Mouse (Mus musculus): ENCODE results near the gene Prss53.
"Not testable (repeated sequence)": the region's sequence is repeated elsewhere in the genome, so short reads cannot be mapped to it uniquely, and the experiment has no call there.

The Prss53 gene

GRCm38 (mm10) chr7:127908656-127909055, 17.9 kb upstream of the Prss53 start:
- no peak for DNase-seq

GRCm38 (mm10) chr7:127907939-127908338, 17.2 kb upstream of the Prss53 start:
- DNase-seq, result no peak

- peak; percentile 84 for DNase-seq
These were observed 13.4 kb upstream of the Prss53 start, which contains the start of gene Bckdk for GRCm38 (mm10) chr7:127903971-127904796. Gene Bckdk (plus strand): TSS chr7:127904082.

GRCm38 (mm10) chr7:127901772-127902171, 11.0 kb upstream of the Prss53 start:
- DNase-seq, result no peak

- DNase-seq, result no peak
These were observed 9.2 kb upstream of the Prss53 start for GRCm38 (mm10) chr7:127899997-127900396.

- DNase-seq, result no peak
These were observed 7.6 kb upstream of the Prss53 start for GRCm38 (mm10) chr7:127898179-127898956.

- DNase-seq, result no peak
These were observed 6.8 kb upstream of the Prss53 start for GRCm38 (mm10) chr7:127897542-127897941.

GRCm38 (mm10) chr7:127896384-127896783, 5.6 kb upstream of the Prss53 start:
- DNase-seq, result peak; percentile 28

- DNase-seq, result not testable (repeated sequence)
These were observed 5.1 kb upstream of the Prss53 start for GRCm38 (mm10) chr7:127895891-127896290.

- peak; percentile 94 for DNase-seq
These were observed 4.7 kb upstream of the Prss53 start, which contains the start of the genes Gm21974 and Vkorc1 for GRCm38 (mm10) chr7:127895442-127895841. Gene Gm21974 (minus strand): TSS chr7:127895454. Gene Vkorc1 (minus strand): TSS chr7:127895617.

GRCm38 (mm10) chr7:127894480-127894879, 3.7 kb upstream of the Prss53 start:
- DNase-seq, result no peak

- DNase-seq, result no peak
These were observed 1.9 kb downstream of the Prss53 start for GRCm38 (mm10) chr7:127888821-127889220.

GRCm38 (mm10) chr7:127887781-127888180, 3.0 kb downstream of the Prss53 start:
- DNase-seq, result no peak

GRCm38 (mm10) chr7:127887191-127887590, 3.6 kb downstream of the Prss53 start:
- DNase-seq, result no peak

- DNase-seq, result no peak
These were observed 4.2 kb downstream of the Prss53 start for GRCm38 (mm10) chr7:127886551-127886950.

- no peak for DNase-seq
These were observed 4.8 kb downstream of the Prss53 start for GRCm38 (mm10) chr7:127885951-127886350.

- DNase-seq, result no peak
These were observed 10.3 kb downstream of the Prss53 start for GRCm38 (mm10) chr7:127880431-127880830.

GRCm38 (mm10) chr7:127879301-127879700, 11.5 kb downstream of the Prss53 start:
- DNase-seq, result no peak

- DNase-seq, result peak; percentile 89
These were observed 14.1 kb downstream of the Prss53 start, which contains the start of gene Zfp668 for GRCm38 (mm10) chr7:127876467-127877348. Gene Zfp668 (minus strand): TSS chr7:127876828.

GRCm38 (mm10) chr7:127876041-127876466, 14.7 kb downstream of the Prss53 start, which contains the start of gene Zfp646:
Gene Zfp646 (plus strand): TSS chr7:127876221.
- no peak for DNase-seq

GRCm38 (mm10) chr7:127875627-127876001, 15.2 kb downstream of the Prss53 start:
- DNase-seq, result peak; percentile 95

Measured in right cerebral cortex, postnatal 25 days (tissue).